Mouse (Mus musculus) granulocyte monocyte progenitor cell, adult 5-6 weeks (primary cell): ENCODE measurements at regions not wholly inside any gene's neighbourhood (a gene's known extent, or its start where the extent isn't known, plus 50 kb on each side); places are given as distances from the start of the nearest gene placed in this dataset.

Experiments
- ATAC-seq: replicated peaks from 2 replicates; pipeline ENCODE4 v1.8.0; 2016; ENCODE audit warnings: mild to moderate bottlenecking, moderate TSS enrichment, inconsistent platforms; ENCODE audit not compliant: poor library complexity, severe bottlenecking

DNA sequence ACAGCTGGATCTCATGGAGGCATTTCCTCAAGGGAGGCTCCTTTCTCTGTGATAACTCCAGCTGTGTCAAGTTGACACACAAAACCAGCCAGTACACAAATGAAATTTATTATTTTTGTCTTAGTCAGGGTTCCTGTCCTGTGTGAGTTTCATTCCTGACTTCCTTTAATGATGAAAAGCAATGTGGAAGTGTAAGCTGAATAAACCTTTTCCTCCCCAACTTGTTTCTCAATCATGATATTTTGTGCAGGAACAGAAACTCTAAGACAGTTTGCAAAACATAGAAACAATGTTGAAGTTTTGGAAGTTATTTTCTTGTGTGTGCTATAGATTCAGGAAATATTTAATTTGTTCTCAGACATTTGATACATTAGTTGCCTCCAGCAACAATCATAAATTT lies 526.9 kb downstream of the 1700017N19Rik start:
- ATAC-seq, result peak; percentile 69

DNA sequence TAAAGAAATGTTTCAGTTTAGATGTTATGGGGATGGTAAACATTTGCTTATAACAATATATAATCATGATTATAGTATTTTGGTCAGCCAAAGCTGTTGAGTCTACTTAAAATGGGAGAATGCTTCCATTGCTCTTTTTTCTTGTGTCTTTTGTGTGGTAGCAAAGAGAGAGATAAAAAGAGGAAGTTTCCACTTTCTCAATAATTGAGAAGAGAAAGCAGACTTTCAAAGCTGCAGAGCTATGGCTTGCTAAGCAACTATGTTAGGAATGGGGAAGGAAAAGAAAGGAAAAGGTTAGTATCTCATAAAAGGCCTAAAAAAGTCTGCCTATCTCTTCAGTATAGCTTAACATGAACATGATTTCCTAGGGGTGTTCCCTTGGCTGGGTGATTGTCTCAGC lies 529.9 kb downstream of the 1700017N19Rik start:
- peak; percentile 90 for ATAC-seq

DNA sequence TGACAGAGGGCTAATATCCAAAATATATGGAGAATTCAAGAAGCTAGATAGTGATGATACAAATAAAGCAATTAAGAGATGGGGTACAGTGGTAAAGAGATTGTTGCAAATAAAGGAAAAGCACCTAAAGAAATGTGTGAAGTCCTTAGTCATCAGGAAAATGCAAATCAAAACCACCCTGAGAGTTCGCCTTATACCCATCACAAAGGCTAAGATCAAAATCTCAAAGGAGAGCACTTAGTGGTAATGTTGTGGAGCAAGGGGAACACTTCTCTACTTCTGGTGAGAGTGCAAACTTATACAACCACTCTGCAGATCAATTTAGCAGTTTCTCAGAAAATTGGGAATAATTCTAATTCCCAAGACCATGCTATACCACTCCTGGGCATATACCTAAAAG lies 514.2 kb upstream of the Mgat4c start:
- ATAC-seq, result no peak

DNA sequence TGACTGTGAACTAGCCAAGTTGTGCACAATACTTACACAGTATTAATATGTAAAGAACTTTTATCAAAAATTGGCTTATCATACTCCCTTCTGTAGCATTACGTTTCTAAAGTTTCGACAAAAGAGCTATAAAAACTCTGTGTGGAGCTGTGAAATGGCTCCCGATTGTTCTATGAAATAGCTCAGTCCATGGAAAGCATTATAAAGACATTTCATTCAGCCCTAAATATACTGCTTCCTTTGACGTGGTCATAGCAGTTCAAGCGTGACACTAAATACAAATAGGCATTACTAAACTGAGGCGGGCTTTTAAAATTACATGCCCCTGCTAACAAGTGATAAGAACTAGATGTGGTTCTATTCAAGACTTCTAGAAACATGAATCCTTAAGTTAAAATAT lies 509.5 kb upstream of the Mgat4c start:
- ATAC-seq, result no peak

DNA sequence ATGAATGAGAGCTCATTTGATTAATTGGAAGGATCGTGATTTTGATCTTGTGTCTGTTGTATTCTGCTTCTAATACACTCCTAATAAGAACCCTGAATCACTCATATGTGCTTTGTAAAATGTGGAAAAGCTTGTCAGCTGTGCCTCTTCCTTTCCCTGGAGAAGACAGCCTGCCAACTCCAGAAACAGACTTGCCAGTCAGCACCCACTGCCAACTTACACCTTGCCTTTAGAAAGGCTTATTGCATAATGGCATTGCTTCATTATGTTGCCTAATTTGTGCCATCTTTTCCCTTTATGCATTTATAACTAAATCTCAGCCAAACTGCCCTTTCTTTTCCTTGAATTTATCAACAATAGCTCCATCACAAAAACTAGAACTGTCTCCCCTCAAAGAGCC lies 492.1 kb upstream of the Mgat4c start:
- no peak for ATAC-seq
